Mouse (Mus musculus) embryo, embryonic 10.5 days (tissue): ENCODE data around the gene Spaca4.
A peak's percentile ranks its signal among the peaks of the same experiment; 100 is the strongest.

Experiments
- DNase-seq: peaks from one replicate; pipeline ENCODE4 v3.0.0-alpha.2; 2015; ENCODE audit warnings: low spot score

Spaca4 gene

GRCm38 (mm10) chr7:45725713-45726112 lies at the start of gene Spaca4:
Spaca4 (minus strand) TSS chr7:45725813.
- DNase-seq, result no peak

- DNase-seq, result no peak
Observed at GRCm38 (mm10) chr7:45775237-45775636, 49.6 kb upstream of the Spaca4 start.

- DNase-seq, result no peak
Observed at GRCm38 (mm10) chr7:45771101-45771500, 45.5 kb upstream of the Spaca4 start.

DNA sequence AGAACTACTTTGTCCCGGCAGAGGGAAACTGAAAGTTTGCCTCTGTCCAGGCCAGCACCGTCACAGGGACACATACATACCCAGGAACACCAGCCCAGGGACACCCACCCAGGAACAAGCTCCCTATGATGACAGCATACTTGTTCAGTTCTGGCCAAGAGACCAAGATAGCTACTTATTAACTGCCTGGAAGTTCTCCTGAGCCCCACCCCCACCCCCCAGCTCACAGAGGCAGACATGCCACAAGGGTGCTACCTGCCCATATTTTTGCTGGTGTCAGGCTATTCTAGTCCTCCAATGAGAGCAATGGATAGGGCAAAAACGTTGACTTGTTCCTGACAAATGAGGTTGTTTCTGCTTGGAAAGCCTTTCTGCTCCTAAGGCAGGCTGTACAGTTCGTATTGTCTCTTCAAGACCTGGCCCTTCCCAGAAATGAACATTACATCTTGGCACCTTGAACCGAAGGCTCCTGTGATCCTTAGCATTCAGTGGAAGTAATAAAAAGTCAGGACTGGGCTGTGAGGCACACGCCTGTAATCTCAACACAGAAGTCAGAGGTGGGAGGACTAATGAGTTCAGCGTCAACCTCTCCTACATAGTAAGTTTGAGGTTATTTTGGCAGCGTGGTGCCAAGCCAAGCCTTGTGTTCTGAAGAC lies 44.9 kb upstream of the Spaca4 start:
- DNase-seq, result no peak

DNA sequence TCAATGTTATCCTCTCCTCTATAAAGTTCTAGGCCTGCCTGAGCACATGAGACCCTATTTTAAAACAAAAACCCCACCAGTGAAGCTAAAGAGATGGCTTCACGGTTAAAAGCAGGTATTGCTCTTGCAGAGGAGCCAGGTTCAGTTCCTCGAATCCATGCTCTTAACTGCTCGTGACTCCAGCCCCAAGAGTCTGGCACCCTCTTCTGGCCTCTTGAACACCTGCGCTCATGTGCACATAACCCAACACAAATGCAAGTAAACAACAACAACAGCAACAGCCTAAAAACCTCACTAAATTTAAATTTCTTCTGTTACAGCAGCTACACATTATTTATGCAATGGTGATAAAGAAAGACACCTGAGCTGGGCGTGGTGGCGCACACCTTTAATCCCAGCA lies 41.9 kb upstream of the Spaca4 start:
- no peak for DNase-seq

DNA sequence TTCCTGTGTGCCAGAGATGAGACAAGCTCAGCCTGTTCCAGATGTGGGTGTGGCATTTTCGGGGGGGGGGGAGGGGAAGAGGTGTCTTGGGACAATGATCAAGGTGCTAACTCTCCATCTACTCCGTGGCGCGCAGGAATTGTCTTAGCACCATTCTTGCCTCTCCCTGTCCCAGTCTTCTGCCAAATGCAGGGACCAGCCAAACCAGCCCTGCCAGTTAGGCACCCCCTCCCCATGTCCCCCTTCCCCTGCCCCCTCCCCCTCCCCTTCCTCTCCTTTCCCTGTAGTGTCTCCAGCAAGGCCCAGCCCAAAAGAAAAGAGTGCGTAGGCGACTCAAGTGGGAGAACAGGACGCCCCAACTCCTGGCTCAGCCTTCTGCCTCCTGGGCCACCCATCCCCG lies 41.2 kb upstream of the Spaca4 start:
- DNase-seq, result no peak

- no peak for DNase-seq
Observed at GRCm38 (mm10) chr7:45765995-45766394, 40.4 kb upstream of the Spaca4 start.

DNA sequence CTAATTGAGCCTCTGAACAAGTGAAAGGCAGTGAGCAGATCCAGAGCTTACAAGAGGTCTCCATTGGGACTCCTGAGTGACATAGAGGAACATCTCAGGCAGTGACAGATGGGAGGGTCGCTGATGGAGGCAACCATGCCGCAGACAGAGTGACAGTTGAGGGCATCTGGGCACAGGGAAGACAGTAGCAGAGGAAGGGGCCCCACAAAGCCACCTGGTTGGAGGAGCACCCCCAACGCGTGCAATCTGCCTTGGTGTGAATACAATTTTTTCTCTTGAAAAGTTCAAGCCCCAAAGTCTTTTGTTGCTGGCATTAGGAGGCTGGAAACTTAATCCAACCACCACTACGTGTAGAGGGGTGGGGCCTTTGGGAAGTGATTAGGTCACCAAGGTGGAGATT lies 34.5 kb upstream of the Spaca4 start:
- no peak for DNase-seq

DNA sequence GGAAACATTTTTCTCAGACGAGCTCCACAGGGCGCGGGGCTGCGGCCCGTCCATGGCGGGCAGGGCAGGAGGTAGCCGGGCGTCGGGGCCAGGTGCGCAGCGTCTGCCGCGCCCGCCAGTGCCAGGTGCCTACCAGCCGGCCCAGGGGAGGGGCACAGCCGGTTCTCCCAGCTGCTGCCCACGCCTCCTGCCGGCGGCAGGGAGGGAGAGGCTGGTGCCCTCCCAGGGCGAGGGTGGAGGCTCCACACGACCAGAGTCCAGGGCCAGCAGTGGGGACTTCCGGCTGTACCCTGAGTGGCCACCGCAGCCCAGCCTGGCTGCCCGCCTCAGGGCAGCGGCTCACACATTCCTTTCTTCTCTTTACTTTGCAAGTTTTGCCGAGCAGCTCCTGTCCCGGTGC lies 33.8 kb upstream of the Spaca4 start:
- peak; percentile 22 for DNase-seq

- DNase-seq, result no peak
Observed at GRCm38 (mm10) chr7:45755703-45756102, 30.1 kb upstream of the Spaca4 start.

GRCm38 (mm10) chr7:45750162-45750561 lies 24.5 kb upstream of the Spaca4 start:
- DNase-seq, result no peak

DNA sequence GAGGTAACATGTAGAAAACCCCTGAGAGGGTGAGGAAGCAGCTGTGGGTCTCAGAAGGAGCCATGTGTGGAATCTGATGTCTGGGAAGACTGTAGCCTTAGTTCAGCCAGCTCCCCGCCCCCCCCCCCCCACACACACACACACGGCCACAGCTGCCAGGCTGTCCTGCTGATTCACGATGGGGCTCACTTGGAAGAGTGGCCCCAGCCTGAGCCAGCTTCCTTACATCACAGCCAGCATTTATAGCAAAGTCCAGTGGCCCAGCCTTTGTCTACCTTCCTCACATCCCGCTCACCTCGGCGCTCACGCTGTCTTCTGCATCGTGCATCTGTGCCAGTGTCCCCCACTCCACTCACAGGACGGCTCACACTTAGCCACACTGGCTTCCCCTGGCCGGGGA lies 23.8 kb upstream of the Spaca4 start:
- no peak for DNase-seq

GRCm38 (mm10) chr7:45748110-45748509 lies 22.5 kb upstream of the Spaca4 start:
- DNase-seq, result no peak

DNA sequence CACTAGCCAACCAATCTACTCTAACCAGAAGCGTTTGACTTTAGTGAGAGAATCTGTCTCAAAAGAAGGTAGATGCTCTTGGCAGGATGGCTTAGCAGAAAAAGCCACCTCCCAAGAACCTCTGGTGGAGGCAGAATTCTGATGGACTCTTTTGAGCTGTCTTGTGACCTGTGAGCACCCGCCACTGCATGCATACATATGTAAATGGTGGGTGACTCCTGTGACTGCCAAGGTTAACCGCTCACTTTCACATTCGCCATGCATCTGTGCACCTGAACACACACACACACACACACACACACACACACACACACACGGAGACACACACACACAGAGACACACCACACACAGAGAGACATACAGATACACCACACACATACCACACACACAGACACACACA lies 21.8 kb upstream of the Spaca4 start:
- no peak for DNase-seq

GRCm38 (mm10) chr7:45746518-45746917 lies 20.9 kb upstream of the Spaca4 start:
- DNase-seq, result no peak

GRCm38 (mm10) chr7:45744387-45744786 lies 18.8 kb upstream of the Spaca4 start:
- peak; percentile 80 for DNase-seq

GRCm38 (mm10) chr7:45742338-45742737 lies 16.7 kb upstream of the Spaca4 start:
- DNase-seq, result no peak

DNA sequence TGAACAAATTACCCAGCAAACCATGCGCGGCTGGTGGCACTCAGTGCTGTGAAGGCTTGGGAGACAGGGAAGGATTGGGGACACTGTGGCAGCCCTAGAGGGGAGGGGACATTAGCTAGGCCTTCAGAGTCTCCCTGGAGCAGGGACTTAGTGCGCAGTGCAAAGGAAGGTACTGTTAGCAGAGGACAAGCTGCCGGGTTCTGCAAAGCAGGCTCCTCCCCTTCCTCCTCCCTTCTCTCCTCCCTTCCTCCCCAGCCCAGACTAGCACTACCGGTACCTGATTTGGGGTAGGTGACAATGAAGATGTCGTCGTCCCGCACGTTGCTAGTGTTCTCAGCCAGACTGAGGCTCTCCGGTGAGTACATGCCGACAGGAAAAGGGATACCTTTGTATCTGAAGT lies 16.2 kb upstream of the Spaca4 start:
- no peak for DNase-seq

DNA sequence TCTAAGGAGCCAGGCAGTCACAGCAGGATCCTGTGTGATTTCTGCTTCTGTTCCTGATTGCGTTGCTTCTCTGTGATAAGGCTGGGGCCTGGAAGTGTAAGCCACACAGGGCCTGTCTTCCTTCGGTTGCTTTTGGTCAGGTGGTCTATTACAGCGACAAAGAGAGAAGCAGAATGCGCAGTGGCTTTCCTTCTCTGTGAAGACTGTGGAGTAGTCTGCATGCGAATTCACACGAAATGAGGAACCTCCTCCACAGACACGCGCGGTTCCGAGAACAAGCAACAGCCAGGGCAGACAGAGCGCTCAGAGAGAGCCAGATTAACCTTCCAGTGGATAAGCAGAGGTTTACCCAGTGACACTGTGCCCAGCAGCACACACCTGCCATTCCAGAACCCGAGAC lies 15.7 kb upstream of the Spaca4 start:
- DNase-seq, result no peak

GRCm38 (mm10) chr7:45739820-45740219 lies 14.2 kb upstream of the Spaca4 start:
- DNase-seq, result no peak

GRCm38 (mm10) chr7:45739162-45739763 lies 13.7 kb upstream of the Spaca4 start:
- peak; percentile 94 for DNase-seq

GRCm38 (mm10) chr7:45733477-45733876 lies 7.9 kb upstream of the Spaca4 start:
- no peak for DNase-seq

DNA sequence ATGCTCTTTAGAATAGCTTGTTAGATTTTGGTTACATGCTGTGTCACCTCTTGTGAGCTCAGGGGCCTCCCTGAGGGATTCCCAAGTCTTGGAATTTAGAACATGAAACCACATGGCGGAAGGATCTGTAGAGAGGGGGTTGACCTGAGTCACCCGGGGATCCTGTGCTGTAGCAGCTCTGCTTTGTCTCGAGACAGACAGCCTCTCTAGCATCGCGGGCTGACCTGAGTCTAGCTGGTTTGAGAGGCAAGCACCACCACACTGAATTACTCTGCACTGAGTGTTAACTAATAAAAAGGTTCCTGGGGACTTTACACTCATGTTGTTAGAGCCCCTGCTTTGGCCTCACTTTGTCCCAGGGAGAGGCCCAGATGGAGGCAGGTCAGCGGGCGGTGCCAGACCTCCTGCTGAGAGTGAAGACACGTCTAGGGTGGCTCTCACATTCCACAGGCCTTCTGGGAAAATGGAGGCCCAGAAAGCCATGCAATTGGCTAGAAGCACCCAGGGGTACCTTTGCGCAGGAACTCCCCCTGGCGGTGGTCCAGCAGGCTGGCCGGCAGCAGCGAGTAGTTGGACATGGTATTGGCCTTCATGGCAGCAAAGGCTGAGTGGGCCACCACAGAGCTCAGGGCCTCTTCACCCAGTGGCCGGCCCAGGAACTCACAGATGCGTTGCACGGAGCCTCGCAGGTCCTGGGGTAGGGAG lies 5.3 kb upstream of the Spaca4 start:
- DNase-seq, result peak; percentile 78

GRCm38 (mm10) chr7:45727625-45728024 lies 2.0 kb upstream of the Spaca4 start:
- DNase-seq, result no peak
